Mouse (Mus musculus) CH12.LX (cell line): ENCODE measurements around the gene Sfmbt1. TPM values are rescaled to one million over a fixed set of nuclear protein-coding genes. Genes with fewer than 3 reads are reported as not detected.

Source experiments
- DNase-seq: peaks from one replicate; pipeline ENCODE4 v3.0.0-alpha.2; 2013; ENCODE audit errors: extremely low read depth
- H3K27ac ChIP-seq: 2 replicates; pipeline ENCODE4 v1.5.1; 2012; ENCODE audit warnings: low read depth, mild to moderate bottlenecking, control low read depth, moderate library complexity; ENCODE audit not compliant: insufficient read depth
- H3K27me3 ChIP-seq: replicated peaks from 2 replicates; pipeline ENCODE3; 2012; ENCODE audit warnings: inconsistent platforms
- H3K36me3 ChIP-seq, 2 experiments: replicated peaks in 1 of 2; 2 replicates each; pipeline versions ENCODE3 to v1.6.1; 2012; ENCODE audit warnings: inconsistent platforms in 1 of 2, low read length in 1 of 2, mild to moderate bottlenecking in 1 of 2, mixed read lengths in 1 of 2, moderate library complexity in 1 of 2; ENCODE audit not compliant: control insufficient read depth in 1 of 2, insufficient read depth in 1 of 2
- H3K4me1 ChIP-seq, 2 experiments: 2 replicates each; pipeline ENCODE4 v1.6.1; 2012; ENCODE audit warnings: inconsistent platforms in 1 of 2, moderate library complexity in 1 of 2; ENCODE audit not compliant: insufficient read depth in 2 of 2, control insufficient read depth in 1 of 2
- H3K4me2 ChIP-seq: 2 replicates; pipeline ENCODE4 v1.6.1; 2012; ENCODE audit warnings: low read depth, mild to moderate bottlenecking, control low read depth; ENCODE audit not compliant: poor library complexity, insufficient read depth, severe bottlenecking
- H3K4me3 ChIP-seq, 3 experiments: fragments of 150-350 bp in 1 of 3; sonication (generic) in 1 of 3; replicated peaks in 1 of 3; 2 replicates each; pipeline versions ENCODE3 to v1.5.1; 2011 to 2012; ENCODE audit warnings: low read depth in 2 of 3, low read length in 2 of 3, mild to moderate bottlenecking in 2 of 3, moderate library complexity in 2 of 3, control low read depth in 1 of 3, improper control_type of control experiment in 1 of 3, inconsistent platforms in 1 of 3, mixed read lengths in 1 of 3; ENCODE audit not compliant: poor library complexity in 1 of 3
- H3K79me2 ChIP-seq: replicated peaks from 2 replicates; pipeline ENCODE4 v1.6.1; 2012; ENCODE audit warnings: mild to moderate bottlenecking, moderate library complexity; ENCODE audit not compliant: control insufficient read depth, poor library complexity, insufficient read depth, severe bottlenecking; ENCODE audit errors: extremely low read depth
- H3K9ac ChIP-seq: 2 replicates; pipeline ENCODE4 v1.6.1; 2012; ENCODE audit warnings: low read depth, mild to moderate bottlenecking, control low read depth, moderate library complexity; ENCODE audit not compliant: insufficient read depth
- H3K9me3 ChIP-seq: replicated peaks from 2 replicates; pipeline ENCODE3; 2012; ENCODE audit warnings: low read length, inconsistent platforms, mixed read lengths
- BHLHE40 ChIP-seq: IDR thresholded peaks from 2 replicates; pipeline ENCODE4 v1.6.1; 2011; ENCODE audit warnings: mild to moderate bottlenecking, low read depth, low read length, improper control_type of control experiment
- CHD2 ChIP-seq: IDR thresholded peaks from 2 replicates; pipeline ENCODE4 v1.6.1; 2011; ENCODE audit warnings: low read length, improper control_type of control experiment
- E2F4 ChIP-seq: IDR thresholded peaks from 2 replicates; pipeline ENCODE4 v1.6.1; 2011; ENCODE audit warnings: low read depth, low read length, improper control_type of control experiment; ENCODE audit not compliant: insufficient replicate concordance
- EP300 ChIP-seq: IDR thresholded peaks from 2 replicates; pipeline ENCODE4 v1.6.1; 2011; ENCODE audit warnings: low read length, improper control_type of control experiment
- HCFC1 ChIP-seq: IDR thresholded peaks from 2 replicates; pipeline ENCODE4 v1.6.1; 2012; ENCODE audit warnings: low read depth, mild to moderate bottlenecking, inconsistent platforms, low read length, improper control_type of control experiment
- JUND ChIP-seq: conservative IDR thresholded peaks from 2 replicates; pipeline ENCODE4 v1.6.1; 2011; ENCODE audit warnings: low read depth, low read length, improper control_type of control experiment
- KAT2A ChIP-seq: IDR thresholded peaks from 2 replicates; pipeline ENCODE4 v1.6.1; 2012; ENCODE audit warnings: low read length, improper control_type of control experiment, inconsistent platforms; ENCODE audit not compliant: insufficient replicate concordance
- MAZ ChIP-seq: IDR thresholded peaks from 2 replicates; pipeline ENCODE4 v1.6.1; 2012; ENCODE audit warnings: low read depth, mild to moderate bottlenecking, inconsistent platforms, low read length, improper control_type of control experiment, moderate library complexity
- MEF2A ChIP-seq: IDR thresholded peaks from 2 replicates; pipeline ENCODE4 v1.6.1; 2014; ENCODE audit warnings: low read depth, mild to moderate bottlenecking, inconsistent platforms, low read length, improper control_type of control experiment, borderline replicate concordance
- MXI1 ChIP-seq: IDR thresholded peaks from 2 replicates; pipeline ENCODE4 v1.6.1; 2011; ENCODE audit warnings: mild to moderate bottlenecking, low read depth, low read length, improper control_type of control experiment
- MYC ChIP-seq: IDR thresholded peaks from 2 replicates; pipeline ENCODE4 v1.6.1; 2011; ENCODE audit warnings: low read depth, mild to moderate bottlenecking, improper control_type of control experiment, low read length
- POLR2A ChIP-seq: IDR thresholded peaks from 2 replicates; pipeline ENCODE4 v1.6.1; 2011; ENCODE audit warnings: low read depth, mild to moderate bottlenecking, improper control_type of control experiment, low read length
- POLR2AphosphoS2 ChIP-seq: IDR thresholded peaks from 2 replicates; pipeline ENCODE4 v1.6.1; 2011; ENCODE audit warnings: low read depth, low read length, improper control_type of control experiment
- RAD21 ChIP-seq: IDR thresholded peaks from 2 replicates; pipeline ENCODE4 v1.6.1; 2011; ENCODE audit warnings: low read depth, mild to moderate bottlenecking, low read length, improper control_type of control experiment, moderate library complexity
- SMC3 ChIP-seq: IDR thresholded peaks from 2 replicates; pipeline ENCODE4 v1.6.1; 2011; ENCODE audit warnings: low read depth, low read length, improper control_type of control experiment
- TBP ChIP-seq: conservative IDR thresholded peaks from 2 replicates; pipeline ENCODE4 v1.6.1; 2011; ENCODE audit warnings: low read depth, low read length, improper control_type of control experiment
- TCF12 ChIP-seq: IDR thresholded peaks from 2 replicates; pipeline ENCODE4 v1.6.1; 2014; ENCODE audit warnings: low read depth, mild to moderate bottlenecking, inconsistent platforms, low read length, improper control_type of control experiment
- UBTF ChIP-seq: IDR thresholded peaks from 2 replicates; pipeline ENCODE4 v1.6.1; 2012; ENCODE audit warnings: low read depth, mild to moderate bottlenecking, inconsistent platforms, low read length, improper control_type of control experiment, moderate library complexity
- USF1 ChIP-seq: IDR thresholded peaks from 2 replicates; pipeline ENCODE4 v1.6.1; 2014; ENCODE audit warnings: low read depth, mild to moderate bottlenecking, inconsistent platforms, low read length, improper control_type of control experiment
- ZC3H11A ChIP-seq: IDR thresholded peaks from 2 replicates; pipeline ENCODE4 v1.6.1; 2012; ENCODE audit warnings: low read depth, mild to moderate bottlenecking, inconsistent platforms, low read length, improper control_type of control experiment
- ZKSCAN1 ChIP-seq: IDR thresholded peaks from 2 replicates; pipeline ENCODE4 v1.6.1; 2012; ENCODE audit warnings: low read depth, inconsistent platforms, low read length, improper control_type of control experiment, borderline replicate concordance
- ZMIZ1 ChIP-seq: IDR thresholded peaks from 2 replicates; pipeline ENCODE4 v1.6.1; 2012; ENCODE audit warnings: low read depth, mild to moderate bottlenecking, inconsistent platforms, low read length, improper control_type of control experiment
- ZNF384 ChIP-seq: IDR thresholded peaks from 2 replicates; pipeline ENCODE4 v1.6.1; 2012; ENCODE audit warnings: low read depth, low read length, improper control_type of control experiment, inconsistent platforms
- dilution Hi-C: fragments of 300-500 bp; cut with MboI; formaldehyde crosslinking; loops from 2 replicates; pipeline ENCODE4 v1.14.3; 2020; ENCODE audit warnings: low sequenced_read_pairs; ENCODE audit not compliant: extremely low pct_unique_long_range_greater_than_20kb, extremely low pct_ligation_motif_present
- in situ Hi-C: fragments of 300-500 bp; cut with MboI; formaldehyde crosslinking; loops from 3 replicates; pipeline ENCODE4 v1.14.3; 2019; ENCODE audit warnings: low sequenced_read_pairs, low pct_ligation_motif_present, low pct_unique_long_range_greater_than_20kb, mixed read lengths
- polyA plus RNA-seq: library from polyadenylated mRNA; unstranded; fragments of >175 nt; gene quantifications from 2 replicates; pipeline ENCODE4 v1.2.1, GENCODE M21; 2012; ENCODE audit warnings: low read depth; ENCODE audit not compliant: insufficient read length
- total RNA-seq, 2 experiments: library from RNA; depleted of rRNA; stranded (reverse); fragments of 300-350 nt in 1 of 2; fragments of >200 nt in 1 of 2; gene quantifications; 2 replicates each; pipeline ENCODE4 v1.2.3; 2012 to 2014

Gene Sfmbt1
- total and polyA plus RNA-seq, 3 experiments = 2.4 to 6.0 (median 5.1) TPM

DNA sequence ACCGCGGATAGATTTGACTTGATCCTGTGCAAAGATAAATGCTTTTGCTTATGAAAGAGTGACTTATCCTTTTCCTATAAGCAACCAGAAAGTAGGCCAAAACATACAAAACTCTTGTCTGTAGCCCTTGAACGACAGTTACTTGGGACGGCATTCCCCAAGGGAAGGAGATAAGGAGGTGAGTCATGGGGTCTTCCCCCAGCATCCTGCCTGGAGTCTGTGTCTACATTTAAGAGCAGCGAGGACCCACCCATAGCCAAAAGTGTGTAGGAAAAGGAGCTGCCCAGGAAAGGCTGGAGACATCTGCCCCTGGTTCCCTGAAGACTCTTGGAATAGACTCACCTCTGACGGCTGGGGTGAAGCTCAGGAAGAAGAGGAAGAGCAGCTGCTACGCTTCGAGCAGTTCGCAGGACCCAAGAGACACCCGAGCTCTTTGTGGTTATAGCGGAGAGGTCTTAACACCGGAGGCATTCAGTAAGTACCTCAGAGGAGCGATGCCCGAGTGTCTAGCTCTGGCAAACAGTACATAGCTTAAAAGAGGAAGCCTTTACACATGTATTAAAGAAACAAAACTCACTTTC is 122.9 kb downstream of the Sfmbt1 start:
- Histone ChIP-seq H3K27me3 (no peaks in the 10 kb centered on the region), H3K4me1 (peaks cover 17 to 44% of the 10 kb centered on the region in 2 experiments), H3K4me3 (no peak overlapping the region), H3K27ac (no peak overlapping the region), H3K9me3 (no peaks in the 10 kb centered on the region), H3K79me2 (peaks cover 6% of the 10 kb centered on the region; the same call in 1 of the 2 replicates), H3K9ac (no peak overlapping the region), H3K36me3 (peaks cover 14 to 61% of the 10 kb centered on the region in 2 experiments), H3K4me2 (no peak overlapping the region)
- no peak for TF ChIP-seq POLR2A
- TF ChIP-seq JUND = no peak
- no peak for TF ChIP-seq HCFC1
- no peak for TF ChIP-seq RAD21
- TF ChIP-seq MXI1 = no peak
- no peak for TF ChIP-seq USF1
- no peak for TF ChIP-seq TCF12
- no peak for TF ChIP-seq BHLHE40
- no peak for TF ChIP-seq KAT2A
- TF ChIP-seq ZNF384 = no peak
- TF ChIP-seq MEF2A = no peak
- no peak for TF ChIP-seq CHD2
- no peak for TF ChIP-seq POLR2AphosphoS2
- no peak for TF ChIP-seq E2F4
- no peak for TF ChIP-seq UBTF
- TF ChIP-seq EP300 = no peak
- TF ChIP-seq MAZ = no peak
- no peak for TF ChIP-seq ZKSCAN1
- TF ChIP-seq TBP = no peak
- in situ Hi-C loops = loop anchor here (10.0 kb wide), 1 partner anchor 123 kb away; the partner anchor contains the start of gene Sfmbt1
- dilution Hi-C loops = no loop called here
- DNase-seq = peak; percentile 40

DNA sequence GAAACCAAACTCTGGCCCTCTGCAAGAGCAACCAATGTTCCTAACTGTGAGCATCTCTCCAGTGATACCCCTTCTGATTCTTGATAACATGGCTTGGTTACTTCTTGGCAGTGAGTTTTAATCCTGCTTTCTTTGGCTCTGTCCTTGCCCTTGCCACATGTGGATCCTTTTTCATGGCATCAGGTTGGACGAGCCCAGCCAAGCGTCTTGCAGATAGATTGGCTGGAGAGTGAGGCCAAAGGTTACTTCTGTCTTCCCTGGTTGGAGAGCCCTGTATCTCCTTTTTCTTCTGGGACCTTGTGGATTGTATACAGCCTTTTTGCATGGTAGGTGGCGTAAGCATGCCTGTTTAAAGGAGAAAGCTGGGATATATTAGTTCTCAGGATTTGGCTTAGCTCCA is 129.1 kb downstream of the Sfmbt1 start:
- dilution Hi-C loops = no loop called here
- Histone ChIP-seq H3K27me3 (no peaks in the 10 kb centered on the region), H3K4me2 (no peak overlapping the region), H3K79me2 (no peaks in the 10 kb centered on the region), H3K36me3 (peaks cover 8 to 57% of the 10 kb centered on the region in 2 experiments), H3K27ac (no peak overlapping the region), H3K4me1 (no peaks in the 10 kb centered on the region), H3K4me3 (no peak overlapping the region), H3K9me3 (no peaks in the 10 kb centered on the region), H3K9ac (no peak overlapping the region)
- in situ Hi-C loops = no loop called here
- no peak for DNase-seq
- TF ChIP-seq E2F4 (no peak), UBTF (no peak), POLR2AphosphoS2 (no peak), MYC (no peak), ZNF384 (no peak), SMC3 (no peak), POLR2A (no peak), MXI1 (no peak), ZC3H11A (no peak), ZMIZ1 (no peak)
